Mouse (Mus musculus): ENCODE measurements around the gene Idh1.
"Not testable (repeated sequence)": the region's sequence is repeated elsewhere in the genome, so short reads cannot be mapped to it uniquely, and the experiment has no call there.

Gene Idh1

DNA sequence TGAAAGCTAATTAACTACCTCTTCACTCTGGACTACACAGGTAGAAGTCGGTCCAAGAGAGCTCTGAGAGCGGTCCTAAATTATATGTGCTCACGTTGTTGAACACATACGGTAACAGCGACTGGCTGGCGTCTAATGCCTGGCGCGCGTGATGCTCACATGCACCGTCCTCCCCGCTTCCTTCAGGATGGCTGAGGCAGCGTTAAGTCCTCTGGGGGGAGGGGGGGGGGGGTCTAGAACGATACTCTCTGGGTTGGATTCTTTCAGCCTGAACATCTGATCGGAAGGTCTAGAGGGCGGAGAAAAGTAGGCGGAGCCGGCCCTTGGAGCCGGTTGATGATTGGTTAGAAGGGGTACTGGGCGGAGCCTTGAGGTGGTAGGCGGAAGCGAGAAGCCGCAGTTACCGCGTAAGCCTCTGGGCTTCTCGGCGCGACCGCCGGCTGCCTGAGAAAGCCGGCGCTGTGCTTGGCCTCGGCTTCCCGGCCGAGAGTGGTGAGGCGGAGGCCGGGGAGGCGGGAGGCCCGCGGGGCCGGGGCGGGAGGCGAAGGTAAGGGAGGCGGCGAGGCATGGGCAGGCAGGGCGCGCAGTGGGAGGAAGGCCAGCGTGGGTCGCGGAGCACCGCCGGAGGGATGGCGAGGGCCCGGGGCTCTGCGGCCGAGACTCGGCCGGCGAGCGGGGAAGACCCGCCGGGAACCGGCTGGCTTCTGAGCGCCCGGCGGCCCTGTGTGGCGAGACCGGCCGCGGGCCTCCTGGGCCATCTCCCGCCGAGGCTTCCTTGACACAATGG, at the start of gene Idh1, which contains the start of gene Pikfyve:
TSS of gene Idh1 (minus strand) at position 214 of the 787 bp plus-strand sequence.
TSS of gene Pikfyve (plus strand) at position 397 of the 787 bp plus-strand sequence.
- peak; percentile 99 for DNase-seq (ENCODE audit: low read depth, low spot score)

DNA sequence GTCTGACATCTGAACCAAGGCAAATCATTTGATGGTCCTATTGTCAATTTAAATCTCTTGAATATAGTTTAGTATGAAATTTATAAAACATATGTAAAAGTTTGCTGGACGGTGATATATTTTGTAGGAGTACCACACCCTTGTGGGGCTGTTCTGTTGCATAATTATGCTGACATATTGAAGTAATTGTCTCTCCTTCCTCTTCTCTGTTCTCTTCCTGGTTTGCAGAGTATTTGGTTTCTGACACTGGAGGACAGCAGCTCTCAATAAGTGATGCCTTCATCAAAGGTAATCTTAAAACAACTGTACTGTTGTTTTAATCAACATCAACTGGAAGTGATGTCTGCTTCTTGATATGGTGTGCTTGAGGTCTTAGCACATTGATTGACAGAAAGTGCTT, 44.3 kb upstream of the Idh1 start:
- no peak for DNase-seq (ENCODE audit: low read depth, low spot score)

DNA sequence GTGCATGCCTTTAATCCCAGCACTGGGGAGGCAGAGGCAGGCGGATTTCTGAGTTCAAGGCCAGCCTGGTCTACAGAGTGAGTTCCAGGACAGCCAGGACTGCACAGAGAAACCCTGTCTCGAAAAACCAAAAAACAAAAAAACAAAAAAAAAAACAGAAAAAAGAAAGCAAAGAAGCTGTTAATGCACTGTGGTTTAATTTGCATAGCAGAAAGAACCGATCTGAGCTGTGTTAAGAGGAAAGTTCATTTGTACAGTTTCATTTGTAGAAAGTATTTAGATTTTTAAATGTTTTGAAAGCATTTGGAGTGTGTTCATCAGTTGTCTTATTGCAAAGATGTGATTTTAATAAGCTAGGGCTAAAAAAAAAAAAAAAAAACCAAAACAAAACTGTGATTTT, 43.5 kb upstream of the Idh1 start:
- DNase-seq (ENCODE audit: low read depth, low spot score), result not testable (repeated sequence)

DNA sequence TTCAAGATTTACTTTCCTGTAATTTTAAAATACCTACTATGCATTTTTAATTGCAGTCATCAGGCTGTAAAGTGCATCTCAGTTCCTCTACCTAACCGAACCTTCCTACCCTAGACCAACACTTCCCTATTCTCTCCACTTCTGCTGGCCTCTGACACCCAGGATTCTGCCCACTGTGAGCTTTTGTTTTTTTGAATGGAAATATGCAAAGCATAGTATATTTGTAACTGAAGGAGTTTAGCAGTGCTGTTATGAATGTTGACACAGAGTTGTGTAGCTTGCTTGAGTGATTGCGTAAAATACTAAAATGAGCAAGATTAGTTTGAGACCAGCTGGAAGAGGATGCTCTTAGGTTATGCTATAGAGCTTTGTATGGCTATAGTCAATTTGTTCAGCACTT, 41.4 kb upstream of the Idh1 start:
- no peak for DNase-seq (ENCODE audit: low read depth, low spot score)

DNA sequence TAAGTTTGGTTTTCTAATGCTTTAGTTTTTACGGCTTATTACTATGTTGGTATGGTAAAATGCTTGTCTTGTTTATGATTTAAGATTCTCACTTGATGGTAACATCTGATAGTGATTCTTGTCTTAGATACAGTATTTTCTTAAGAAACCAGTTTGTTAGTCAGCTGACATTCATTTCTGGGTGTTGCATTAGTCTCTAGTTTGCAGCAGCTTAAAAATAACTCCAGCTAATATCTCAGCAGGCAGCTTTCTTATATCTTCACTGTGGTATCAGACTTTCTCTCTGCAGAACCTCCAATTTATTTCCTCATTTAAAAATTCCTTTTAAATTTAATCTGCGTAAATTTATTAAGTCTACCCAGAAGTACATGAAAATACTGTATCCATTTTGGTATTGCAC, 37.4 kb upstream of the Idh1 start:
- DNase-seq (ENCODE audit: low read depth, low spot score), result no peak

DNA sequence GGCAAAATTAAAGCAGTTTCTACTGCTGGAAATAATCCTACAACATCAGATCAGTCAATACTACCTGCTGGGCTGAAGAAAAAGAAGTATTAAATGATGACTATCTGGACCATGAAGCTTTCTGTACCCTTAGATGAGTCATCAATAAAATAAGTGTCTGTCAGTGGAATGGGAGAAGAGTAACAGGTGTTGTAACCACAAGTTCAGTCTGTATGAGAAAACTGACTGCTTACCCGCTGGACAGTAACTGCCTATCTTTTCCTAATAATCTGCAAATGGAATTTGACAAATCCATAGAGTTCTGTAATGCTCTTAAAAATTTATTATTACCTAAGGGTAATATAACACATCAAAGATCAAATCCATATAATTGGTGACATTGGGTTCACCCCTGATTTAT, 31.7 kb upstream of the Idh1 start:
- no peak for DNase-seq (ENCODE audit: low read depth, low spot score)

DNA sequence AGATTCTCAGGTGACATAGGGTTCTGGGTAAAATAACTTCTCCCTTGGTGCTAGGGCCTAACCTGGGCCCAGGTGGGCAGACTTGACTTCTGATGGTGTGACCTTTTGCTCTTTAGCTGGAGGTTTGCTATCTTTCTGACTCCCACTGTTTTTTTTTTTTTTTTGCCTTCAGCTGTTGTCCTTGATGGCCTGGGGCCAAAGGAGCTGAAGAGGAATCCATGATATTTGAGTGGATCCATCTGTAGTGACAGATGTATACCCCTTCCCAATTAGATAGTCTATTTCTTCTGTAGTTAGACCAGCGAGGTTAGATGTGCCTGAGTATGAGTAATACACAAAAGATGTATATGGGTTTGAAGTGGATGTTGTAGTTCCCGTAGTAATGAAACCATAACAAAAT, 31.3 kb upstream of the Idh1 start:
- DNase-seq (ENCODE audit: low read depth, low spot score), result no peak

DNA sequence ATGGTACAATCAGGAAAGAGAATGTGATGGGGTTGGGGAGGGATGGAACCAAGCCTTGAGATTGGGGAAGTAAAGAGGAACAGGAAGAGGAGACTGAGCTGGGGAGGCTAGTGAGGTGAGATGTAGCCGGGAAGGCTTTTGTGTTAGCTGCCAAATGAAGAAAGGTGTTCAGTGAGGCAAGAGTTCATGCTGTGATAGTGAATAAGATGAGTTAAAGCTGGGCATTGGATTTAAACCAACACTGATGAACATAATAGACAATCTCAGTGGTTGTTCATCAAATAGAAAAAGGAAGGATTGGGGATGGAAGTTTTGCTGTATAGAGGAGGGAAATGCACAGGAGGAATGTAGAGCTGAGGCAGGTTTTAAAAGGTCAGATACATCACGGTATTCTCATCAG, 26.9 kb upstream of the Idh1 start:
- DNase-seq (ENCODE audit: low read depth, low spot score), result no peak

DNA sequence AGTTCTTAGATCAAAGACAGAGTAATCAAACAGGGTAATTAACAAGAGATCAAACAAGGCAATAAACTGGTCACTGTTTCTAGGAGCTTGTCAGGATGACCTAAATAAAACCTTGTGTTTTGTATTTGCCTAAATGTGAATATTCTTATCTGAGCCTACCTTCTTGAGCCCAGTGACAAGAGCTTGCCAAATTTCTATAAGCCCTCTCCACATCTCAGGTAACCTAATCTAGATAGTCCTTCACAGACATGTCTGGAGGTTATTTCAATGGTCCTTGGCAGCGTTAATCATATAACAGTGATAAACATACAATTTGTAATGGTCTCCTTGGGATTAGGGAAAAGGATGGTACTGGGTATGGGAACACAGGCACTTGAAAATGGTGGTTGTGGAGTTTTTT, 18.0 kb upstream of the Idh1 start:
- no peak for DNase-seq (ENCODE audit: low read depth, low spot score)

DNA sequence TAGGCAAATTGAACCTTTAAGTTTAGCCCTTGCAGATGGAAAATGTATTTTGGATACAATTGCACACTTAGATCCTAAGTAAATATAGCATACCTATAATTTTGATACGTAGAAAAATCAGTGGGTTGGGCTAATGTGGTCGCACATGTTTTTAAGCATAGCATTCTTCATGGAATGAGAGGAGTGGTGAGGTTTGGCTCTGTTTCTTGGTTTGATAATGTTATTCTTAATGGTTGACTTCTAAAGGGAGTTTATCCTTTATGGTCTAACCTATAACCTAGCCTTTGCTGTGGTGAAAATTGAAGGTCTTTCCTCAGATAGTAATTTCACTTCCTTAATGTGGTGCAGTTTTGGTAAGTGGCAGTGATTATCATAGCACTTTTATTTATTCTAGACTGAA, 12.6 kb upstream of the Idh1 start:
- no peak for DNase-seq (ENCODE audit: low read depth, low spot score)

DNA sequence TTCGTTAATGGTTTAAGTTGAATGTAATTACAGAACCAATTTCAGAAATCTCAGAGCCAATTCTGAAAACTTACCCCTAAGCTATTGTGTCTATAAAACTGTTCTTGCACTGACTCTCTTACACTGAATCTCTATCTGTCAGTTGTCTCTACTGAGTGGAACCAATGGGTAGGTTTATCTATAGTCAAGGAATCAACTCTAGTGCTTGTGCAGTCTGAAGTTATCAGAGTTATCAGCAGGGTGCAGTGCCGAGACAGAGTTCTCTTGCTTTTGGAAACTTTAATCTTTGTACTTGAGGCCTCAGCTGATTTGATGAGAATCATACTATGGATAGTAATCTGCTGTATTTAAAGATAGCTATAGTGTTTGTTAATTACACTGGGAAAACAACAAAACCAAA, 12.1 kb upstream of the Idh1 start:
- DNase-seq (ENCODE audit: low read depth, low spot score), result no peak

DNA sequence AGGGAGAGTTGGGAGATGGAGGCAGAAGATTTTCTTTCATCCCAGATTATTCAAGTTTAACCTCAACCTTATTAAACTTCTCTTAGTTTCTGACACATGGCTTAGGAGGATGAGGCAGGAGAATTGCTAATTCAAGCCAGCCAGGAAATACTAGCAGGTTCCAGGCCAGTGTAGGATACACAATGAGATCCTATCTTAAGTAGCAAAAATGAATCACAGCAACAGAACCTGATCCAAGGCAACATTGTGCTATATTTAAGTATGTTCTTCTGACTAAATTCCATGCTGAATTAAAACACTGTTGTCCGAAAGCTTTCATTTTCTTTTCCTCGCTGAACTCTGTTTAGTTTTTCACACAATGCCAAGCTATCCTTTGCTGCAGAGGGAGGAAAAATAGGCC, 6.9 kb upstream of the Idh1 start:
- DNase-seq (ENCODE audit: low read depth, low spot score), result no peak

DNA sequence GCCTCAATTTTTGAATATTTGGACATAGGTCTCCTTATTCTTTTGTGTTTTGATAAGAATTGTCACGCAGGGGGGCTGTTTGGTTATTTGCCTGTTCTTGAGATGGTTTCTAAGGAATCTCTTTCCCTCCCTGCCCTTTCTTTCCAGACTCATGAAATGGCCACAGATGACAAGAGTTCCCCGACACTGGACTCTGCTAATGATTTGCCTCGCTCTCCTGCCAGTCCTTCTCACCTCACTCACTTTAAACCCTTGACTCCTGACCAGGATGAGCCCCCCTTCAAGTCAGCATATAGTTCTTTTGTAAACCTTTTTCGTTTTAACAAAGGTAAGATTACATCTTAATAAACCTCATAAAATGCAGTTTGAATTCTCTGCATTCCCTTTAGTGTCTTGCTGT, 3.9 kb upstream of the Idh1 start:
- DNase-seq (ENCODE audit: low read depth, low spot score), result no peak

DNA sequence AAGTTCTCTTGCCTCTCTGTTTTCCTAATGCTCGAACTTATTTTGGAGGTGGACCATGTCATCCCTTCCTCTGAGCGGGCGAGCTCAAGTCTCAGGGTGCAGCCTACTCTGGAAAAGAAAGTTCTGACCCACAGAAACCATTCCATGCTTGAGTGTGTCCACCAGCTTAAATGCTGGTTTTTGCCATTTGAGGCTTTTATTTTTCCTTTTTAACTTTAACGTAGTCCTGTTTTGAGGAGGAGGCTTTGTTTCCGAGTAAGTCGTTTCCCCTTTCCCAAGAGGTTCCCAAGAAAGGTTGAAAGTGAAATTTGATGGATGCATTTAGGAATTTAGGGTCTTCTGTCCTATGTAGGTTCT, 752 bp upstream of the Idh1 start:
- peak; percentile 48 for DNase-seq (ENCODE audit: low read depth, low spot score)

DNA sequence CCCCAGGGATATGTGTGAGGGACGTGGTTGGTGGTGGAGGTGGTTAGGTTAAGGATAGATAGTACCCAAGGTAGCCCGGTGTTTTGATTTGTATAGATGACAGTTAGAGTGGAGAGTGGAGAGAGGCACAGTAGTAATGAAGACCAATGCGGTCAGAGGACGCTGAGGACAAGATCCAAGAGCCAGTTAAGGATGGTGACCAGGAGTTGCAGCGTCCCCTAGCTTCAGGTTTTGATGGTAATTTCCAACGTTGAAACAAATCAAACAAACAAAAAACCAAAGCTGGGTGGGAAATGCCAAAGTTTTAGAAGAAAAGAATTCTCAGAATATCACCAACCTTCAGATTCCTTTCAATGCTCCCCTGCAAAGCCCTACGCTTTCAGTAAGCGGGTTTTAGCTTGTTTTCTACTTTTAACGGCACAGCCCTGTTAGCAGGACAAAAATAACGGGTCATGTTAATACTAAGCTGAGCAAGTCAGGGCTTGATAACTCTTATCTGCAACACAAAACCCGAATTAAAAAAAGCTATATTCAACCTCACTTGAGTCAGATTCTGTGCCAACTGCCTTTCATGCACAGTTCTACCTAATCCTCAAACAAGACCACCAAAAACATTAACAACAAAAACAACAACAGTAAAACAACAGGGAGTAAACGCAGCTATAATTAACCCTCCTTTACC, 635 bp downstream of the Idh1 start:
- peak; percentile 21 for DNase-seq (ENCODE audit: low read depth, low spot score)

DNA sequence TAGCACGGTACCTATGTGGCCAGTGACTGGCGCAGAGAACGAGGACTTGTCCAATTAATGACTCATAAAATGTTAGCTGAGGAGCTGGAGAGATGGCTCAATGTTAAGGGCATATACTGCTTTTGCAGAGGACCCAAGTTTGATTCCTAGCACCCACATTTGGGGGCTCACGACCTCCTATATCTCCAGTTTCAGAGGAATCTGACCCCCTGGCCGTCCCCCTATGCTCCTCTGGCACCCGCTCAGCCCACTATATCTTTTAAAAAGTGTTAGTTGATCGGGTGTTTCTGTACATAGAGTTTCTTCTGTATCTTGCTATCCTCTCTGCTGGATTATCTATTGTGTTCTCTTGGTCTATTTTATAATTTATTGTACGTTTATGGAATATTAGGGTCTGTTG, 1.3 kb downstream of the Idh1 start:
- DNase-seq (ENCODE audit: low read depth, low spot score), result no peak

DNA sequence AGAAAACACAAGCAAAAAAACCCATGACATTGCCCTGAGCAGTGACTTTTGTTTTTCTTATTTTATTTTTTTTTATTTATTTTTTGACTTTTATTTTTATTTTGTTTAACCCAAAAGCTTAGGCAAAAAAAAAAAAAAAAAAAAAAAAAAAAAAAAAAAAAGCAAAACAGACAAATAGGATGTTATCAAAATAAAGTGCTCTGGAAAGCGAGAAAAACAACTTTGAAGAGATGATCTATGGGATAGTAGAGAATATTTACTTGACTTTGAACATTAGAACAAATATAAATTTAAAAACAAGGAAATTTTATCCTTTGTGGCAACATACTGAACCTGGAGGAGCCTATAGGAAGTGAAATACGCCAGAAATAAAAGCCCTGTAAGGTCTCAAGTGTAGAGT, 2.3 kb downstream of the Idh1 start:
- DNase-seq (ENCODE audit: low read depth, low spot score), result no peak

DNA sequence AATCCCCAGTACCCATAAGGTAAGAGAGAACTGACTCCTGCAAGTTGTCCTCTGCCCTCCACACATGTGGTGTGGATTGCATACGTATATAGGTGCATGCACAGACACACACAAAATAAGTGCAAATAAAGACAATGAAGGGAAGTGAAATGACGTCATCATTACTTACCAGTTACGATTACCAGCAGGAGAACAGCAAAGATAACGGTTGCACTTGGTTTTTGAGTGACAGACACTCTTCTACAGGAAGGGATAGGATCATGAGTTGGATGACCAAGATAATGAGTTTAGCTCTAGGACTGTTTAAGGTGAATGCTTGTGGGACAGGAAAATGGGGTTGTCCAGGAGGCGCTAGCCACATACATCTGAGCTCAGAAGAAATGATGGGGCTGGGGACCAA, 4.8 kb downstream of the Idh1 start:
- DNase-seq (ENCODE audit: low read depth, low spot score), result no peak

DNA sequence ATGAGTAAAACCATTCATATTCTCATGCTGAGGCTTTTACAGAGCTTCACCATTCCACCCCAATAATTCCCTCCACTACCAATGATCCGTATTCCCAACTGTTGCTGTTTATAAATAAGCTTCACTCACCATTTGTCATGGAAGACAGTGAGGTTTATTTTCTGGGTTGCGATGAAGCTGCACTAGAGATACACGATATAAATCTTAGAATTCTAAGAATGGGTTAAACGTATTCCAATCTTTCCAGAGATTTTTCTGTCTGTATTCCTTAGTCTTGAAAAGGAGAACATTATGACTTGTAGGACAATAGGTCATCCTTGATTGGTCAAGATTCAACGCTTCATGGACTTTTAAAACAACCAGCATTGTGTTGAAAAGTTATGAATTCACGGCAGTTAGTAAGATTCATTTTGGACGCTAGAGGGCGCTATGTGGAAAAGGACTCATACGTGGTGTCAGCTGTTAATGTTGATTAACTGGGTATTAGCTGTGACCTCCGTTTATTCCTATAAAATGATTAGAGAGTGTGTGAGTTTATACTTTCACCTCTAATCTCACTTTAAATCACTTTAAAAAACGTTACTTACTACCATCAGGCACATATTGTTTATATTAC, 6.6 kb downstream of the Idh1 start:
- DNase-seq (ENCODE audit: low read depth, low spot score), result peak; percentile 93

DNA sequence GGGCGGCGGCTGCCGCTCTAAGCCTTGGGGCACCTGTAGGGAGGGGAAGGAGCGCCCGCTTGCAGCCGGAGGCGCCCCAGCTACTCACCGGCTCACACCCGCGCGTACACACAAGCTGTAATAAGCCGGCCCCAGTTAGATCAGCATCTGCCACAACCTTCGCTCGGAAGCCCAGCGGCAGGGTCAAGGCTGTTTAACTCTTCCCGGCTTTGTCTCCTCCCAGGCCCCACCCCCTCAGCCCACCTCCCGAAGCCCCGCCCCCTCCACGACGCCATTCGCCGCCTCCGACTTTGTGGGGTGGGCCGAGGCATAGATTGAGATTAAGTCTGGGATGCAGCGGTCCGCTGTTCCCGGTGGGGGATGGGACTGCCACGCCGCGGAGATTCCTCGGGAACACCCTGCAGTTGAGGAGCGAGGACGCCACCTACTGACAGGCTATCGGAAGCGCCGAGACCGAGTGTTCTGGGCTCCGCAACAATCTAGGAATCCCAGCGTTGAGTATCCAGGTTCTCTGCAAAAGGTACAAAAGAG, 7.3 kb downstream of the Idh1 start:
- DNase-seq (ENCODE audit: low read depth, low spot score), result peak; percentile 98

DNA sequence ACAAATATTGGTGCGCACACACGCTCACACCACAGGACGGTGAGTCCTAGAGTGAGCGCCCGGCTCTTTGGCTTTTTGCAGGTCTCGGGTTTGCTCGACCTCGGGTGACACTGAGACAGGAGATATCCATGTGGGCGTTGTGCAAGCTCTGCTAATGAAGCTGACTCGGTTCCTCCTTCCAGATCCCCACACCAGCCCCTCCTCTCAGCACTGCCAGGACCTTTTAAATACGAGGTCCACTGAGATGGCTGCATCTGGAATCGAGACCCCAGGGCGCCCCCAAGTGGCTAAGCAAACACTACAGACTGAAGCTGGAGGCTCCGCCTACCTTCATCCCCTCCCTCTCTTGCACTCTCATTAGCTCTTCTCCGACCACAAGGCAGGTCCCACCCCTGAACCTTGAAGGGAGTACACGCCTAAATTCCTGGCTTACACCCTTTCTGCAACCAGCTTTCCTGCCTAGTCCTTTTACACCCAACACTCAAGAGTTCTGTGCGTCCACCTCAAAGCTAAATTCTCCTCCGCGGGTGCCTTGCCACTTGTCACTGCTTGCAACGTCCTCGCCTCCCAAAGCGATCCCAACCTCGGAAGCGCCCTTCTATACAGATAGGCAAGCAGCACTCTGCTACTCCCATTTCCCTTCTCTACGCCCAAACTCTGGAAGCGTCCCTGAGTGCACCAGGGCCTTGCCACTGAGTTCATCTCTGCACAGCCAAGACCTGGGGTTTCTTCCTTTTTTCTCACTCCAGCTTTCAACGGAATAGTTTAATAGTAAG, 8.0 kb downstream of the Idh1 start:
- DNase-seq (ENCODE audit: low read depth, low spot score), result peak; percentile 99

DNA sequence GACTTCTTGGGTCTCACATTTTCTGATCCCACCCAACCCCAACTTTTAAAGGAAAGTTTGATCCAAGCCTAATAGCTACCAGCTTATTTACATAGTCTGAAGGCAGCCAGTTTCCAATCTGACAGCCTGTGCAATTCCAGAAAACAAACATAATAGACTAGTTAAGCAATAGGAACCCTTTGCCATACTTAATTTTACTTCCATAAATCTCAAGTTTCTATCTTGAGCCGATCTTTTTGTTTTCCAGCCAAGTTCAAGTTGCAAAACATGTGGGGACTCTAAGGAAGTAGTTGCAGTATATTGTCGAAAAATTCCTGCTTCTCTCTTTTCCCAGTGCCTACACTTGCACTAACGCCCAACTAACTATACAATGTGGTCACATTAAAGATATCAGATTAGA, 8.8 kb downstream of the Idh1 start:
- peak; percentile 42 for DNase-seq (ENCODE audit: low read depth, low spot score)

Measured in 3T3-L1 (cell line).